Mouse (Mus musculus) MEL (cell line): ENCODE measurements around the gene Cdk13. TPM values are rescaled to one million over a fixed set of nuclear protein-coding genes. Genes with fewer than 3 reads are reported as not detected.
A peak's percentile ranks its signal among the peaks of the same experiment; 100 is the strongest.

ENCODE experiments used
- DNase-seq: peaks from one replicate; pipeline ENCODE4 v3.0.0; 2011; ENCODE audit warnings: low read depth, low spot score
- H3K27ac ChIP-seq: 2 replicates; pipeline ENCODE4 v1.5.1; 2012; ENCODE audit warnings: low read depth, mild to moderate bottlenecking, control low read depth, low read length, moderate library complexity; ENCODE audit not compliant: control insufficient read depth
- H3K27me3 ChIP-seq, 2 experiments: fragments of 150-350 bp in 1 of 2; sonication (generic) in 1 of 2; 2 replicates each; pipeline ENCODE4 v1.6.1; 2012; ENCODE audit warnings: low read length in 2 of 2, mild to moderate bottlenecking in 2 of 2, improper control_type of control experiment in 1 of 2, moderate library complexity in 1 of 2; ENCODE audit not compliant: insufficient read depth in 2 of 2, control insufficient read depth in 1 of 2
- H3K36me3 ChIP-seq, 2 experiments: 2 replicates each; pipeline ENCODE4 v1.6.1; 2012 to 2014; ENCODE audit warnings: low read length in 2 of 2, improper control_type of control experiment in 1 of 2, inconsistent platforms in 1 of 2, mild to moderate bottlenecking in 1 of 2; ENCODE audit not compliant: insufficient read depth in 2 of 2, control insufficient read depth in 1 of 2
- H3K4me1 ChIP-seq, 2 experiments: fragments of 150-350 bp in 1 of 2; sonication (generic) in 1 of 2; 2 replicates each; pipeline ENCODE4 v1.6.1; 2012; ENCODE audit warnings: low read length in 2 of 2, improper control_type of control experiment in 1 of 2, mild to moderate bottlenecking in 1 of 2; ENCODE audit not compliant: insufficient read depth in 2 of 2, control insufficient read depth in 1 of 2
- H3K4me3 ChIP-seq, 2 experiments: fragments of 150-350 bp in 1 of 2; sonication (generic) in 1 of 2; 2 replicates each; pipeline ENCODE4 v1.5.1; 2012; ENCODE audit warnings: low read depth in 2 of 2, low read length in 2 of 2, mild to moderate bottlenecking in 2 of 2, moderate library complexity in 2 of 2, control low read depth in 1 of 2, improper control_type of control experiment in 1 of 2; ENCODE audit not compliant: control insufficient read depth in 1 of 2, insufficient read depth in 1 of 2
- H3K79me2 ChIP-seq: 2 replicates; pipeline ENCODE4 v1.6.1; 2012; ENCODE audit warnings: mild to moderate bottlenecking, low read length, moderate library complexity; ENCODE audit not compliant: control insufficient read depth, poor library complexity, insufficient read depth
- H3K9ac ChIP-seq: 2 replicates; pipeline ENCODE4 v1.6.1; 2012; ENCODE audit warnings: low read depth, mild to moderate bottlenecking, control low read depth, low read length, moderate library complexity; ENCODE audit not compliant: control insufficient read depth, poor library complexity, severe bottlenecking
- H3K9me3 ChIP-seq: fragments of 150-350 bp; sonication (generic); replicated peaks from 2 replicates; pipeline ENCODE4 v1.6.1; 2012; ENCODE audit warnings: mild to moderate bottlenecking, low read length, improper control_type of control experiment, moderate library complexity; ENCODE audit not compliant: insufficient read depth
- CHD1 ChIP-seq: IDR thresholded peaks from 2 replicates; pipeline ENCODE4 v1.6.1; 2012; ENCODE audit warnings: low read depth, mild to moderate bottlenecking, inconsistent platforms, low read length, improper control_type of control experiment
- CTCF ChIP-seq, 3 experiments: IDR thresholded peaks in 2 of 3; conservative IDR thresholded peaks in 1 of 3; 2 replicates each; pipeline ENCODE4 v1.5.1; 2011 to 2012; ENCODE audit warnings: low read length in 3 of 3, low read depth in 2 of 3, mild to moderate bottlenecking in 2 of 3, improper control_type of control experiment in 1 of 3, inconsistent platforms in 1 of 3, mixed read lengths in 1 of 3, moderate library complexity in 1 of 3; ENCODE audit not compliant: control insufficient read depth in 1 of 3, insufficient read depth in 1 of 3, poor library complexity in 1 of 3, severe bottlenecking in 1 of 3
- E2F4 ChIP-seq: IDR thresholded peaks from 2 replicates; pipeline ENCODE4 v1.6.1; 2011; ENCODE audit warnings: low read depth, low read length, improper control_type of control experiment, borderline replicate concordance
- EP300 ChIP-seq, 2 experiments: IDR thresholded peaks; 2 replicates each; pipeline ENCODE4 v1.6.1; 2011; ENCODE audit warnings: improper control_type of control experiment in 2 of 2, low read length in 2 of 2, low read depth in 1 of 2, mild to moderate bottlenecking in 1 of 2
- ETS1 ChIP-seq: IDR thresholded peaks from 2 replicates; pipeline ENCODE4 v1.6.1; 2012; ENCODE audit warnings: low read depth, mild to moderate bottlenecking, inconsistent platforms, low read length, improper control_type of control experiment, moderate library complexity
- HCFC1 ChIP-seq: IDR thresholded peaks from 2 replicates; pipeline ENCODE4 v1.6.1; 2012; ENCODE audit warnings: low read depth, mild to moderate bottlenecking, inconsistent platforms, low read length, improper control_type of control experiment, moderate library complexity
- KAT2A ChIP-seq: conservative IDR thresholded peaks from 2 replicates; pipeline ENCODE4 v1.6.1; 2012; ENCODE audit warnings: low read depth, low read length, improper control_type of control experiment, inconsistent platforms
- MAX ChIP-seq: IDR thresholded peaks from 2 replicates; pipeline ENCODE4 v1.6.1; 2011; ENCODE audit warnings: low read length, improper control_type of control experiment
- MAZ ChIP-seq: IDR thresholded peaks from 2 replicates; pipeline ENCODE4 v1.6.1; 2012; ENCODE audit warnings: low read depth, mild to moderate bottlenecking, inconsistent platforms, low read length, improper control_type of control experiment
- MYC ChIP-seq: IDR thresholded peaks from 2 replicates; pipeline ENCODE4 v1.6.1; 2011; ENCODE audit warnings: low read depth, mild to moderate bottlenecking, low read length, improper control_type of control experiment, moderate library complexity
- POLR2A ChIP-seq, 2 experiments: IDR thresholded peaks; 2 replicates each; pipeline ENCODE4 v1.6.1; 2011 to 2012; ENCODE audit warnings: low read length in 2 of 2, mild to moderate bottlenecking in 2 of 2, control low read depth in 1 of 2, improper control_type of control experiment in 1 of 2, low read depth in 1 of 2, moderate library complexity in 1 of 2; ENCODE audit not compliant: control insufficient read depth in 1 of 2, insufficient read depth in 1 of 2, poor library complexity in 1 of 2
- POLR2AphosphoS2 ChIP-seq: IDR thresholded peaks from 2 replicates; pipeline ENCODE4 v1.6.1; 2011; ENCODE audit warnings: low read length, improper control_type of control experiment
- POLR2AphosphoS5 ChIP-seq: IDR thresholded peaks from 2 replicates; pipeline ENCODE4 v1.6.1; 2012; ENCODE audit warnings: low read depth, borderline replicate concordance, mild to moderate bottlenecking, inconsistent platforms, low read length, moderate library complexity, mixed read lengths
- SIN3A ChIP-seq: IDR thresholded peaks from 2 replicates; pipeline ENCODE4 v1.6.1; 2012; ENCODE audit warnings: low read length, improper control_type of control experiment, inconsistent platforms
- SMC3 ChIP-seq: IDR thresholded peaks from 2 replicates; pipeline ENCODE4 v1.6.1; 2011; ENCODE audit warnings: low read depth, low read length, improper control_type of control experiment
- TBP ChIP-seq: IDR thresholded peaks from 2 replicates; pipeline ENCODE4 v1.8.0; 2011; ENCODE audit warnings: low read depth, low read length, improper control_type of control experiment
- TCF12 ChIP-seq: IDR thresholded peaks from 2 replicates; pipeline ENCODE4 v1.6.1; 2014; ENCODE audit warnings: low read depth, mild to moderate bottlenecking, inconsistent platforms, low read length, improper control_type of control experiment, moderate library complexity
- UBTF ChIP-seq: IDR thresholded peaks from 2 replicates; pipeline ENCODE4 v1.6.1; 2012; ENCODE audit warnings: low read depth, mild to moderate bottlenecking, inconsistent platforms, low read length, improper control_type of control experiment, moderate library complexity, borderline replicate concordance; ENCODE audit not compliant: insufficient read depth
- USF2 ChIP-seq, 2 experiments: IDR thresholded peaks; 2 replicates each; pipeline ENCODE4 v1.6.1; 2011 to 2012; ENCODE audit warnings: improper control_type of control experiment in 2 of 2, low read length in 2 of 2, borderline replicate concordance in 1 of 2, inconsistent platforms in 1 of 2, low read depth in 1 of 2, mild to moderate bottlenecking in 1 of 2; ENCODE audit not compliant: insufficient read depth in 1 of 2
- ZKSCAN1 ChIP-seq: IDR thresholded peaks from 2 replicates; pipeline ENCODE4 v1.6.1; 2012; ENCODE audit warnings: low read depth, mild to moderate bottlenecking, inconsistent platforms, low read length, improper control_type of control experiment, moderate library complexity
- ZMIZ1 ChIP-seq: IDR thresholded peaks from 2 replicates; pipeline ENCODE4 v1.6.1; 2012; ENCODE audit warnings: low read depth, mild to moderate bottlenecking, inconsistent platforms, low read length, improper control_type of control experiment, moderate library complexity
- polyA plus RNA-seq, 2 experiments: library from polyadenylated mRNA; stranded (reverse) in 1 of 2; unstranded in 1 of 2; fragments of >175 nt in 1 of 2; fragments of >200 nt in 1 of 2; gene quantifications; 2 replicates each; pipeline versions ENCODE4 v1.2.1 to v1.2.4; 2012; ENCODE audit warnings: low replicate concordance in 2 of 2, low read depth in 1 of 2; ENCODE audit not compliant: insufficient read length in 2 of 2, insufficient read depth in 1 of 2, missing spikeins in 1 of 2
- total RNA-seq: library from RNA; depleted of rRNA; stranded (reverse); fragments of 300-350 nt; gene quantifications from 2 replicates; pipeline ENCODE4 v1.2.3, GENCODE M21; 2012

The Cdk13 gene
- total and polyA plus RNA-seq, 3 experiments = 28.7 to 43.7 TPM; not detected in 1

- Histone ChIP-seq H3K27me3 (peaks cover 0 to 1% of the 10 kb centered on the region in 2 experiments; a peak in 2 of 4 replicates), H3K9ac (peak overlapping the region; percentile 77), H3K9me3 (no peaks in the 10 kb centered on the region), H3K27ac (peak overlapping the region; percentile 71), H3K4me3 (peak overlapping the region; percentile 69 to 91), H3K4me1 (no peaks in the 10 kb centered on the region)
- TF ChIP-seq TBP = peak; percentile 96
- peak; percentile 0; the same call in 1 of the 2 replicates for TF ChIP-seq MYC
- TF ChIP-seq POLR2AphosphoS2 = 0 out of 2 replicates have a peak, but pooled peaks have one; percentile 8
- TF ChIP-seq MAZ = no peak
- TF ChIP-seq, all 39 proteins: peak for 3
- H3K36me3 ChIP-seq = peaks cover 2 to 16% of the 10 kb centered on the region in 2 experiments; a peak in 3 of 4 replicates
- peaks cover 36% of the 10 kb centered on the region for H3K79me2 ChIP-seq
- DNase-seq = no peak
Observed at GRCm38 (mm10) chr13:17805614-17805975, 698 bp upstream of the Cdk13 start.

- H3K79me2 ChIP-seq = peaks cover 45% of the 10 kb centered on the region
- H3K27me3 ChIP-seq = no peaks in the 10 kb centered on the region
- peak overlapping the region; percentile 81 to 98 for H3K4me3 ChIP-seq
- DNase-seq = peak; percentile 52
- H3K9ac ChIP-seq = peak overlapping the region; percentile 99
- H3K9me3 ChIP-seq = no peaks in the 10 kb centered on the region
- peaks cover 5 to 29% of the 10 kb centered on the region in 2 experiments for H3K36me3 ChIP-seq
- H3K4me1 ChIP-seq = no peaks in the 10 kb centered on the region
- TF ChIP-seq MAX (no peak), UBTF (peak; percentile 66; the same call in 1 of the 2 replicates)
- H3K27ac ChIP-seq = peak overlapping the region; percentile 90
Observed at GRCm38 (mm10) chr13:17804058-17804841, 647 bp downstream of the Cdk13 start.

GRCm38 (mm10) chr13:17803331-17804057 is 1.4 kb downstream of the Cdk13 start:
- Histone ChIP-seq H3K79me2 (peaks cover 50% of the 10 kb centered on the region), H3K36me3 (peaks cover 5 to 33% of the 10 kb centered on the region in 2 experiments), H3K27ac (peak overlapping the region; percentile 90), H3K27me3 (no peaks in the 10 kb centered on the region), H3K4me3 (peak overlapping the region; percentile 81 to 98), H3K9me3 (no peaks in the 10 kb centered on the region), H3K4me1 (no peaks in the 10 kb centered on the region), H3K9ac (peak overlapping the region; percentile 99)
- DNase-seq = peak; percentile 64
- no peak for TF ChIP-seq KAT2A
- no peak for TF ChIP-seq MAZ
- TF ChIP-seq E2F4 = no peak
- TF ChIP-seq USF2 (IDR thresholded peaks at IDR 0.05; ENCODE audit: borderline replicate concordance in 1 of 2, insufficient read depth in 1 of 2, low read depth in 1 of 2, low read length in 2 of 2) = no peak
- peak; percentile 7; the same call in 1 of the 2 replicates for TF ChIP-seq CHD1
- TF ChIP-seq TCF12 = no peak
- 0 out of 2 replicates have a peak, but pooled peaks have one; percentile 13 for TF ChIP-seq SMC3
- no peak for TF ChIP-seq ZKSCAN1
- TF ChIP-seq SIN3A = no peak
- TF ChIP-seq POLR2AphosphoS5 = no peak
- no peak for TF ChIP-seq ZMIZ1
- TF ChIP-seq EP300 (IDR thresholded peaks at IDR 0.05; ENCODE audit: low read depth in 1 of 2, low read length in 2 of 2) = no peak
- no peak for TF ChIP-seq POLR2A (IDR thresholded peaks at IDR 0.05; ENCODE audit: control insufficient read depth in 1 of 2, insufficient read depth in 1 of 2, low read depth in 1 of 2, low read length in 2 of 2, poor library complexity in 1 of 2)
- TF ChIP-seq CTCF (IDR thresholded peaks at IDR 0.05 in 2 of 3, conservative IDR thresholded peaks at IDR 0.05 in 1 of 3; ENCODE audit: control insufficient read depth in 1 of 3, insufficient read depth in 1 of 3, low read depth in 2 of 3, low read length in 3 of 3, poor library complexity in 1 of 3, severe bottlenecking in 1 of 3) = peak in 2 of 3 experiments; percentile 12 to 29; a peak in 2 of 6 replicates
- TF ChIP-seq POLR2AphosphoS2 = no peak
- TF ChIP-seq HCFC1 = 0 out of 2 replicates have a peak, but pooled peaks have one; percentile 19
- TF ChIP-seq ETS1 = no peak
- TF ChIP-seq MAX = no peak
